Mouse (Mus musculus) monocyte, adult 5-6 weeks (primary cell): ENCODE results near the gene Banf2. TPM values are rescaled to one million over a fixed set of nuclear protein-coding genes. Genes with fewer than 3 reads are reported as not detected.

Experiments used
- ATAC-seq: fragments of 153-309, 156-312 bp; replicated peaks from 2 replicates; pipeline ENCODE4 v1.8.0; 2017; ENCODE audit warnings: mild to moderate bottlenecking; ENCODE audit not compliant: low TSS enrichment, insufficient number of reproducible peaks, severe bottlenecking, poor library complexity, low FRiP score
- total RNA-seq: library from RNA; stranded (forward); fragments of 200-1000, 200-491, 200-594 nt; gene quantifications from 3 replicates; pipeline ENCODE4 v1.2.3, GENCODE M21; 2017

Banf2 gene
- total RNA-seq: not detected in 3 replicates

- no peak; the same call in 1 of the 2 replicates for ATAC-seq
Observed at GRCm38 (mm10) chr2:144032664-144033063, at the start of gene Banf2. TSS of gene Banf2 (plus strand) at chr2:144033059.

GRCm38 (mm10) chr2:143983482-143983881, 49.4 kb upstream of the Banf2 start:
- no peak for ATAC-seq

GRCm38 (mm10) chr2:143987485-143987884, 45.4 kb upstream of the Banf2 start:
- no peak for ATAC-seq

- ATAC-seq: no peak
Observed at GRCm38 (mm10) chr2:143988016-143988415, 44.8 kb upstream of the Banf2 start.

- no peak for ATAC-seq
Observed at GRCm38 (mm10) chr2:143990997-143991396, 41.9 kb upstream of the Banf2 start.

GRCm38 (mm10) chr2:143991964-143992672, 40.7 kb upstream of the Banf2 start:
- no peak for ATAC-seq

- ATAC-seq: no peak
Observed at GRCm38 (mm10) chr2:143992977-143993376, 39.9 kb upstream of the Banf2 start.

- ATAC-seq: no peak
Observed at GRCm38 (mm10) chr2:144002229-144002984, 30.5 kb upstream of the Banf2 start.

- no peak for ATAC-seq
Observed at GRCm38 (mm10) chr2:144003544-144003943, 29.3 kb upstream of the Banf2 start.

- no peak for ATAC-seq
Observed at GRCm38 (mm10) chr2:144005166-144005955, 27.5 kb upstream of the Banf2 start.

- no peak for ATAC-seq
Observed at GRCm38 (mm10) chr2:144006686-144007085, 26.2 kb upstream of the Banf2 start.

GRCm38 (mm10) chr2:144007211-144007610, 25.6 kb upstream of the Banf2 start:
- ATAC-seq: no peak

- ATAC-seq: no peak
Observed at GRCm38 (mm10) chr2:144009081-144009480, 23.8 kb upstream of the Banf2 start.

- peak; percentile 49 for ATAC-seq
Observed at GRCm38 (mm10) chr2:144009551-144010281, 23.1 kb upstream of the Banf2 start.

GRCm38 (mm10) chr2:144010282-144011044, 22.4 kb upstream of the Banf2 start:
- peak; percentile 20; the same call in 1 of the 2 replicates for ATAC-seq

GRCm38 (mm10) chr2:144011080-144011551, 21.7 kb upstream of the Banf2 start, which contains the start of gene Rrbp1:
TSS of gene Rrbp1 (minus strand) at chr2:144011263.
- peak; percentile 80 for ATAC-seq

- no peak for ATAC-seq
Observed at GRCm38 (mm10) chr2:144014051-144014450, 18.8 kb upstream of the Banf2 start.

- ATAC-seq: no peak
Observed at GRCm38 (mm10) chr2:144014481-144014880, 18.4 kb upstream of the Banf2 start.
